Mouse (Mus musculus) intestine, embryonic 15.5 days (tissue): Measurements from ENCODE around the gene Eid3. TPM values are rescaled to one million over a fixed set of nuclear protein-coding genes. Genes with fewer than 3 reads are reported as not detected.
A peak's percentile ranks its signal among the peaks of the same experiment; 100 is the strongest.

Experiments
- ATAC-seq: fragments of 200-750 bp; cut with Nextera tagmentation; 2 replicates; pipeline ENCODE4 v1.8.0; 2017; ENCODE audit warnings: moderate TSS enrichment, moderate library complexity
- H3K27ac ChIP-seq: fragments of 300-500 bp; sonication (generic); 2 replicates; pipeline ENCODE4 v1.5.1; 2015; ENCODE audit warnings: mild to moderate bottlenecking, inconsistent platforms
- H3K27me3 ChIP-seq: fragments of 300-500 bp; sonication (generic); replicated peaks from 2 replicates; pipeline ENCODE4 v1.6.1; 2015; ENCODE audit warnings: inconsistent platforms
- H3K36me3 ChIP-seq: fragments of 300-500 bp; sonication (generic); 2 replicates; pipeline ENCODE4 v1.6.1; 2015; ENCODE audit warnings: inconsistent platforms
- H3K4me1 ChIP-seq: fragments of 300-500 bp; sonication (generic); replicated peaks from 2 replicates; pipeline ENCODE4 v1.6.1; 2015; ENCODE audit warnings: inconsistent platforms
- H3K4me2 ChIP-seq: fragments of 300-500 bp; sonication (generic); replicated peaks from 2 replicates; pipeline ENCODE4 v1.6.1; 2015; ENCODE audit warnings: mild to moderate bottlenecking, inconsistent platforms
- H3K4me3 ChIP-seq: fragments of 300-500 bp; sonication (generic); replicated peaks from 2 replicates; pipeline ENCODE4 v1.5.1; 2015; ENCODE audit warnings: inconsistent platforms
- H3K9ac ChIP-seq: fragments of 300-500 bp; sonication (generic); 2 replicates; pipeline ENCODE4 v1.6.1; 2015; ENCODE audit warnings: inconsistent platforms
- H3K9me3 ChIP-seq: fragments of 300-500 bp; sonication (generic); 2 replicates; pipeline ENCODE4 v1.6.1; 2016; ENCODE audit warnings: inconsistent platforms
- WGBS: fragments of 180-500 bp; shearing (Covaris S2); methylation state at CpG from one replicate; pipeline ENCODE4 v1.1.7; 2015; 5-methylcytosine and 5-hydroxymethylcytosine counted together
- polyA plus RNA-seq: library from polyadenylated mRNA; unstranded; fragments of >200 nt; fragmentation: Nextera tagmentation; extraction: Ambion mirVana; gene quantifications from 2 replicates; pipeline ENCODE4 v1.2.1, GENCODE M21; 2015

The Eid3 gene
- polyA plus RNA-seq, 1 experiment from 2014 or later: 0.46 TPM

GRCm38 (mm10) chr10:82847821-82848459 lies 18.5 kb upstream of the Eid3 start:
- H3K4me3 ChIP-seq: no peak overlapping the region
- no peak overlapping the region for H3K9ac ChIP-seq
- no peak overlapping the region for H3K4me2 ChIP-seq
- H3K36me3 ChIP-seq: no peaks in the 10 kb centered on the region
- no peaks in the 10 kb centered on the region for H3K27me3 ChIP-seq
- H3K4me1 ChIP-seq: no peaks in the 10 kb centered on the region
- H3K27ac ChIP-seq: no peak overlapping the region
- no peaks in the 10 kb centered on the region for H3K9me3 ChIP-seq
- 59% methylated on average over 9 of the region's 9 CpGs for WGBS
- peak; percentile 89 for ATAC-seq

- H3K27ac ChIP-seq: no peak overlapping the region
- H3K9me3 ChIP-seq: no peaks in the 10 kb centered on the region
- 72% methylated on average over 16 of the region's 16 CpGs for WGBS
- no peak overlapping the region for H3K9ac ChIP-seq
- no peak overlapping the region for H3K4me2 ChIP-seq
- H3K4me1 ChIP-seq: no peaks in the 10 kb centered on the region
- H3K27me3 ChIP-seq: no peaks in the 10 kb centered on the region
- no peak overlapping the region for H3K4me3 ChIP-seq
- ATAC-seq: no peak
- H3K36me3 ChIP-seq: no peaks in the 10 kb centered on the region
Observed at GRCm38 (mm10) chr10:82849686-82850353, 16.6 kb upstream of the Eid3 start.

GRCm38 (mm10) chr10:82850354-82850752 lies 16.1 kb upstream of the Eid3 start:
- H3K4me1 ChIP-seq: no peaks in the 10 kb centered on the region
- H3K36me3 ChIP-seq: no peaks in the 10 kb centered on the region
- no peak for ATAC-seq
- no peak overlapping the region for H3K27ac ChIP-seq
- no peaks in the 10 kb centered on the region for H3K9me3 ChIP-seq
- H3K4me2 ChIP-seq: no peak overlapping the region
- 86% methylated on average over 5 of the region's 5 CpGs for WGBS
- H3K27me3 ChIP-seq: no peaks in the 10 kb centered on the region
- no peak overlapping the region for H3K4me3 ChIP-seq
- H3K9ac ChIP-seq: no peak overlapping the region

GRCm38 (mm10) chr10:82851751-82852150 lies 14.7 kb upstream of the Eid3 start:
- H3K36me3 ChIP-seq: no peaks in the 10 kb centered on the region
- ATAC-seq: no peak
- 94% methylated on average over 6 of the region's 6 CpGs for WGBS

GRCm38 (mm10) chr10:82858032-82858680 lies 8.3 kb upstream of the Eid3 start:
- H3K9me3 ChIP-seq: no peaks in the 10 kb centered on the region
- WGBS: 52% methylated on average over 10 of the region's 10 CpGs
- no peak for ATAC-seq
- H3K36me3 ChIP-seq: no peaks in the 10 kb centered on the region
- peaks cover 14% of the 10 kb centered on the region; the same call in 1 of the 2 replicates for H3K4me1 ChIP-seq
- peak overlapping the region; percentile 71 for H3K4me2 ChIP-seq
- H3K27ac ChIP-seq: peak overlapping the region; percentile 96
- no peak overlapping the region for H3K9ac ChIP-seq
- peak overlapping the region; percentile 79 for H3K4me3 ChIP-seq
- no peaks in the 10 kb centered on the region for H3K27me3 ChIP-seq

More at GRCm38 (mm10) chr10:82851751-82852150, 14.7 kb upstream of the Eid3 start:
- Histone ChIP-seq H3K9me3 (no peaks in the 10 kb centered on the region), H3K4me3 (no peak overlapping the region), H3K27me3 (no peaks in the 10 kb centered on the region), H3K4me1 (no peaks in the 10 kb centered on the region), H3K27ac (no peak overlapping the region), H3K4me2 (no peak overlapping the region), H3K9ac (no peak overlapping the region)

- under 1% methylated on average over 49 of the region's 49 CpGs for WGBS
- H3K9me3 ChIP-seq: no peaks in the 10 kb centered on the region
- H3K27ac ChIP-seq: peak overlapping the region; percentile 96
- no peaks in the 10 kb centered on the region for H3K27me3 ChIP-seq
- peak overlapping the region; percentile 71 for H3K4me2 ChIP-seq
- ATAC-seq: peak; percentile 91
- peaks cover 14% of the 10 kb centered on the region; the same call in 1 of the 2 replicates for H3K4me1 ChIP-seq
- peak overlapping the region; percentile 86 for H3K9ac ChIP-seq
- H3K36me3 ChIP-seq: no peaks in the 10 kb centered on the region
- peak overlapping the region; percentile 79 for H3K4me3 ChIP-seq
Observed at GRCm38 (mm10) chr10:82858691-82859532, 7.5 kb upstream of the Eid3 start.

- H3K4me3 ChIP-seq: peak overlapping the region; percentile 79
- under 1% methylated on average over 8 of the region's 8 CpGs for WGBS
- ATAC-seq: peak; percentile 61
- H3K9me3 ChIP-seq: no peaks in the 10 kb centered on the region
- H3K27me3 ChIP-seq: no peaks in the 10 kb centered on the region
- H3K4me2 ChIP-seq: peak overlapping the region; percentile 71
- 0 out of 2 replicates have a peak, but pooled peaks cover 1% of the 10 kb centered on the region for H3K36me3 ChIP-seq
- peaks cover 14% of the 10 kb centered on the region; the same call in 1 of the 2 replicates for H3K4me1 ChIP-seq
- peak overlapping the region; percentile 86 for H3K9ac ChIP-seq
- peak overlapping the region; percentile 96 for H3K27ac ChIP-seq
Observed at GRCm38 (mm10) chr10:82859533-82859915, 6.9 kb upstream of the Eid3 start.

- Histone ChIP-seq H3K4me1 (peaks cover 14% of the 10 kb centered on the region; the same call in 1 of the 2 replicates), H3K36me3 (0 out of 2 replicates have a peak, but pooled peaks cover 5% of the 10 kb centered on the region), H3K4me2 (peak overlapping the region; percentile 71), H3K9me3 (no peaks in the 10 kb centered on the region), H3K9ac (peak overlapping the region; percentile 85), H3K27me3 (no peaks in the 10 kb centered on the region), H3K27ac (peak overlapping the region; percentile 96), H3K4me3 (peak overlapping the region; percentile 79)
- WGBS: under 1% methylated on average over 50 of the region's 50 CpGs
- peak; percentile 75 for ATAC-seq
Observed at GRCm38 (mm10) chr10:82860181-82860928, 6.1 kb upstream of the Eid3 start.

GRCm38 (mm10) chr10:82860929-82861315 lies 5.5 kb upstream of the Eid3 start:
- no peak for ATAC-seq

GRCm38 (mm10) chr10:82863106-82863680 lies 3.2 kb upstream of the Eid3 start:
- WGBS: 76% methylated on average over 5 of the region's 5 CpGs
- H3K4me2 ChIP-seq: no peak overlapping the region
- H3K27ac ChIP-seq: no peak overlapping the region
- H3K9me3 ChIP-seq: no peaks in the 10 kb centered on the region
- H3K4me3 ChIP-seq: no peak overlapping the region
- no peak for ATAC-seq
- 0 out of 2 replicates have a peak, but pooled peaks cover 9% of the 10 kb centered on the region for H3K36me3 ChIP-seq
- no peaks in the 10 kb centered on the region for H3K27me3 ChIP-seq
- no peak overlapping the region for H3K9ac ChIP-seq
- peaks cover 14% of the 10 kb centered on the region; the same call in 1 of the 2 replicates for H3K4me1 ChIP-seq

More at GRCm38 (mm10) chr10:82860929-82861315, 5.5 kb upstream of the Eid3 start:
- WGBS: 6% methylated on average over 8 of the region's 8 CpGs
- H3K4me1 ChIP-seq: peaks cover 14% of the 10 kb centered on the region; the same call in 1 of the 2 replicates
- H3K27ac ChIP-seq: peak overlapping the region; percentile 96
- H3K27me3 ChIP-seq: no peaks in the 10 kb centered on the region
- peak overlapping the region; percentile 79 for H3K4me3 ChIP-seq
- 0 out of 2 replicates have a peak, but pooled peaks cover 5% of the 10 kb centered on the region for H3K36me3 ChIP-seq
- peak overlapping the region; percentile 71 for H3K4me2 ChIP-seq
- H3K9me3 ChIP-seq: no peaks in the 10 kb centered on the region
- H3K9ac ChIP-seq: peak overlapping the region; percentile 85

- ATAC-seq: no peak
- Histone ChIP-seq H3K27ac (no peak overlapping the region), H3K4me2 (no peak overlapping the region), H3K9ac (no peak overlapping the region), H3K36me3 (0 out of 2 replicates have a peak, but pooled peaks cover 9% of the 10 kb centered on the region), H3K27me3 (no peaks in the 10 kb centered on the region), H3K9me3 (no peaks in the 10 kb centered on the region), H3K4me1 (peaks cover 14% of the 10 kb centered on the region; the same call in 1 of the 2 replicates), H3K4me3 (no peak overlapping the region)
- WGBS: 77% methylated on average over 7 of the region's 7 CpGs
Observed at GRCm38 (mm10) chr10:82863827-82864226, 2.6 kb upstream of the Eid3 start.
